Mouse (Mus musculus) CD4-positive naive resting alpha-beta T cell, adult 57 days (primary cell): ENCODE measurements around the gene Rabep1. TPM values are rescaled to one million over a fixed set of nuclear protein-coding genes. Genes with fewer than 3 reads are reported as not detected.

Experiments
- total RNA-seq: library from RNA; stranded (reverse); gene quantifications from one replicate; pipeline ENCODE4 v1.2.4, GENCODE M21; 2023

Gene Rabep1
- 34.7 TPM for total RNA-seq

DNA sequence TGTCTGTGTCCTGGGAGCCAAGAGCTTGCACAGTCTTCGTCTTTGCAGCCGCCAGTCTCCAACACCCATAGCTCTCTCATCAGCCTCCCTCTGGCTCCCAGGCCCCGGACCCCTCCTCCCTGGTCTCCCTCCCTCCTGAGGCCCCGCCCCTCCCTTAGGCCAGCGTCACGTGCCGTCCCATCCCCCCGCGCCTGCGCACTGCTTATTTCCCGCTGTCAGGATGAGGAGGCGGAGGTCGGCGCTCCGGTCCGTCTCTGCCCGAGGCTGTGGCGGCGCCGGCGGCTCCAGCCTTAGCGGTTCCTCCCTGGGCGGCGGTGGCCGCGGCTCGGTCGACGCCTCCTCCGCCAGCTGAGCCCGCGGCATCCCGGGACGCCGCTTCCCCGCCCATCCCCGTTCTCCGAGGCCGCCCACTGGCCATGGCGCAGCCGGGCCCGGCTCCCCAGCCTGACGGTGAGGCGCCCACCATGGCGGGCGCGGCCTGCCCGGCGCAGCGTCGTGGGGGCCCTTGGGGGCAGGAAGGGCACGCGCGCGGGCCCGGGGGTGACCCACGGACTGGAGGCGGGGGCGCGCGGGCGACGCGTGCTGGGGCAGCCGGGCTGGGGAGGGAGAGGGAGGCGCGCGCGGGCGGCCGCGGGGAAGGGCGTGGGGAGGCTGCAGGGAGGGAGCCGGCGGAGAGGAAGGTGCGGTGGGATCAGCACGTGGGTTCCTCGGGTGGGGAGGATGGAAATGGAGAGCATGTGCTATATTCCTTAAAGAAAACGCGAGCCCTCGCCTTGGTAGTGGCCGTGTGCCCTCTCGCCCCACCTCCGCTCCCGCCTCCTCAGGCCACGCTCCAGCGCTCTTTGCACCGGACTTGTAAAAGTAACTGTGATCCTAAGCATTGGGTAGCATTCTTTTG is at the start of gene Rabep1:
TSS of gene Rabep1 (plus strand) at position 220 of the 898 bp plus-strand sequence.

GRCm38 (mm10) chr11:70812365-70812764 is 32.2 kb upstream of the Rabep1 start, which contains the start of gene Scimp:
Gene Scimp (minus strand): TSS chr11:70812586.

GRCm38 (mm10) chr11:70969821-70970559 is 125.4 kb downstream of the Rabep1 start, which contains the start of the genes Nup88 and Rpain:
Gene Nup88 (minus strand): TSS chr11:70969973.
Gene Rpain (plus strand): TSS chr11:70970213.

DNA sequence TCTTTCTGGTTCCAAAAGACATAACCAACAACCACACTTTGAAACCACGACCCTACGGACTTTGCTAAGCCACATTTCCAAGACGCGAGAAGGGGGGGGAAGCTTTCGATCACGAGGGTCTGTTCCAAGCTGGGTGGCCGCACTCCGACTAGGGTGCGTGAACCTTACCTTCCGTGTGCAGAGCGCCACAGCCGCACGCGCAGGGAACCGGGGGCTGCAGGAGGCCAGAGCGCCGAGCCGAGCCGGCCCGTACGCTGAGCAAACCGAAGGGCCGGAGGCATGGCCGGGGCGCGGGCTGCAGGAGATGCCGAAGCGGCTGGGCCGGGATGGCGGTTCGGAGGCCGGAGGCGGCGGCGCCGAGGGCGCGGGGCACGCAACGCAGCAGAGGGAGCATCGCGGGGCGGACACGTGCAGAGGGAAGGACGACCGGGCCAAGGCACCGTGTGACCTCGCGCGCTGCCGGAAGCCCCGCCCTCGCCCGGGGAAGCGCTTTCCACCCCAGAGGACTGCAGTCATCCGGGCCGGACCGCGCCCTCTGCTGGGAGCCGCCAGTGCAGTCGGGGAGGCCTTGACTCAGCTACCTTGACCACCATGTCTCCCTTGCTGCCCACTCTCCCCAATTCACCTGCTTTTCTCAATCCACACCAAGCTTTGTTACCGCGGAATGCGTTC is 138.1 kb downstream of the Rabep1 start, which contains the start of gene C1qbp:
TSS of gene C1qbp (minus strand) at position 470 of the 672 bp plus-strand sequence.

Other genes with a start within 250 kb of the Rabep1 start
- gene 4930544D05Rik, start 228.9 kb upstream of the Rabep1 start, total RNA-seq, result 1.0 TPM
- gene Chrne, start 225.6 kb upstream of the Rabep1 start, total RNA-seq, result 3.2 TPM
- gene Gp1ba, start 205.7 kb upstream of the Rabep1 start, total RNA-seq, result not detected
- gene Rnf167, start 197.5 kb upstream of the Rabep1 start, total RNA-seq, result 233 TPM
- 53.6 TPM for gene Slc25a11, start 197.3 kb upstream of the Rabep1 start, total RNA-seq
- gene Pfn1, start 190.1 kb upstream of the Rabep1 start, total RNA-seq, result 1,552 TPM
- 29.3 TPM for gene Eno3, start 187.6 kb upstream of the Rabep1 start, total RNA-seq
- gene Spag7, start 175.4 kb upstream of the Rabep1 start, total RNA-seq, result 23.4 TPM
- 37.9 TPM for gene Camta2, start 156.7 kb upstream of the Rabep1 start, total RNA-seq
- gene Inca1, start 144.6 kb upstream of the Rabep1 start, total RNA-seq, result 0.62 TPM
- 26.1 TPM for gene Kif1c, start 144.2 kb upstream of the Rabep1 start, total RNA-seq
- 2.7 TPM for gene Zfp3, start 80.6 kb upstream of the Rabep1 start, total RNA-seq
- 1.5 TPM for gene Scimp, start 32.2 kb upstream of the Rabep1 start, total RNA-seq
- 82.1 TPM for gene Nup88, start 125.2 kb downstream of the Rabep1 start, total RNA-seq
- 59.2 TPM for gene Rpain, start 125.4 kb downstream of the Rabep1 start, total RNA-seq
- gene C1qbp, start 138.2 kb downstream of the Rabep1 start, total RNA-seq, result 90.6 TPM
- 29.1 TPM for gene Dhx33, start 159.7 kb downstream of the Rabep1 start, total RNA-seq
- 12.0 TPM for gene Mis12, start 174.8 kb downstream of the Rabep1 start, total RNA-seq
- 25.8 TPM for gene Derl2, start 175.1 kb downstream of the Rabep1 start, total RNA-seq
- gene 6330403K07Rik, start 188.7 kb downstream of the Rabep1 start, total RNA-seq, result 0.77 TPM